Mouse (Mus musculus) E14TG2a.4 (cell line): ENCODE measurements around the gene Slc35c2.

ENCODE experiments used
- H3K27me3 ChIP-seq: 2 replicates; pipeline ENCODE4 v1.6.1; 2014; ENCODE audit warnings: low read length, control low read depth; ENCODE audit not compliant: insufficient read depth
- H3K36me3 ChIP-seq: 2 replicates; pipeline ENCODE4 v1.6.1; 2014; ENCODE audit warnings: low read length, control low read depth; ENCODE audit not compliant: insufficient read depth
- H3K4me1 ChIP-seq: replicated peaks from 2 replicates; pipeline ENCODE4 v1.6.1; 2014; ENCODE audit warnings: low read depth, low read length, control low read depth
- H3K4me3 ChIP-seq: replicated peaks from 2 replicates; pipeline ENCODE4 v1.5.1; 2014; ENCODE audit warnings: mild to moderate bottlenecking, low read length
- H3K9me3 ChIP-seq: 2 replicates; pipeline ENCODE4 v1.6.1; 2014; ENCODE audit warnings: low read length, control low read depth
- CTCF ChIP-seq: conservative IDR thresholded peaks from 2 replicates; pipeline ENCODE4 v1.5.1; 2014; ENCODE audit warnings: low read length
- NANOG ChIP-seq: IDR thresholded peaks from 2 replicates; pipeline ENCODE4 v1.6.1; 2014; ENCODE audit warnings: borderline replicate concordance, low read length, mixed read lengths
- POU5F1 ChIP-seq: IDR thresholded peaks from 2 replicates; pipeline ENCODE4 v1.6.1; 2014; ENCODE audit warnings: low read length, borderline replicate concordance

Slc35c2 gene

DNA sequence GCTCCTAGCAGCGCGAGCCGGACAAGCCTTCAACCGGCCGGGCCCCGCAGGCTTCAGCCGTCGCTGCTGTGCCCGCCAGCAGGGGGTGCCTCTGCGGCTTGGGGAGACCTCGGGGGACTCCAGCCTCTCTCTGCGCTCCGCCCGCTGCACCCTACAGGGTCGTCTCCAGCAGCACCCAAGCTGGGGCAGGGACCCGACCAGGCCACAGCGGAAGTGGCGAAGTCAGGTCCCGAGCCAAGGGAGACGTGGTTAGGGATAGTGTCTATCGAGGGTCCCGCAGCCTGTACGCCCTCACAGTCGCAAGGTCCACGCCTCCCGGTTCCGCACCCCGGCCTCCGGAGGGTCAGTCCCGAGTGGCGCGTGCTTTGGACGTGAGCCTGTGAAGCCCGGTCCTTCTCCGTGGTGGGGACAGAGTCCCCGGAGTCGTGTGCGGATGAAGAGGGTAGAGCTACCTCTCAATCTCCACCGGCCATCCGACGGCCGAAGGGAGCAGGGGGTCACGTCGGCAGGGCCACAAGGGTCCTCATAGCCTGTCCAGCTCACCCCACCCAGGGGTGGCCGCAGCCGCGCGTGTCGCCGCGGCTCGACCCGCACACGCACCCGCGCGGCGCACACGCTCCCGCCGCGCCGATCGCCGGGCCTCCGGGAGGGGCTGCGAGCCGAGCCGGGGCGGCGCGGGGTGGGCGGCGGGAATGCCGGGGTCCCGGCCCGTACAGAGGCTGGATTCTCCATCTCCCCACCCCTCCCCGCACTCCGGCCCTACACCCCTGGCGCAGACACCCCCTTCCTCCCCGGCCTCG, 54.0 kb downstream of the Slc35c2 start:
- H3K27me3 ChIP-seq: peaks cover 92% of the 10 kb centered on the region
- TF ChIP-seq CTCF: no peak
- no peak for TF ChIP-seq NANOG
- no peak for TF ChIP-seq POU5F1
- peaks cover 15% of the 10 kb centered on the region for H3K4me1 ChIP-seq
- no peaks in the 10 kb centered on the region for H3K36me3 ChIP-seq
- peak overlapping the region; percentile 81 for H3K4me3 ChIP-seq
- H3K9me3 ChIP-seq: no peaks in the 10 kb centered on the region

DNA sequence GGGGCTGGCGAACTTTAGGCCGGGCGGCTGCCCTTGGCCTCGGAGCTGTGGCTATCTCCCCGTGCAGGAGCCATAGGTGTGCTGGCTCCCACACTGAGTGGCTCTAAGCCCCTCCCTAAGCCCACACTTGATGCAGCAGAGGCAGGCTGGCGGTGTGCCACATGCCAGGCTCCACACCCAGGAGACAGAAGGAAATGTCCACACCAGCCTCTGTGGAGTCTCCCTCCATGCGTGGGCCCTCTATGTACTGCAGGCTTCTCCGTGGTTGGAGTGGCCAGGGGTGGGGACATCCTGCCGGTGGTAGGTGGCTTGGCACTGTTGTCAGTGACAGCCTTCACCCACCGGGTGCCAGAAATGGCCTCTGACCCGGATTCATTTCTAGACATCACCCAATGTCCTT, 58.6 kb downstream of the Slc35c2 start:
- no peaks in the 10 kb centered on the region for H3K9me3 ChIP-seq
- peaks cover 14% of the 10 kb centered on the region for H3K4me1 ChIP-seq
- H3K4me3 ChIP-seq: no peak overlapping the region
- no peaks in the 10 kb centered on the region for H3K36me3 ChIP-seq
- TF ChIP-seq POU5F1 (no peak), NANOG (no peak), CTCF (no peak)
- H3K27me3 ChIP-seq: peaks cover 86% of the 10 kb centered on the region
